Mouse (Mus musculus) urinary bladder, postnatal 25 days (tissue): ENCODE results near the gene Atp6v1e1.
"Not testable (repeated sequence)": the region's sequence is repeated elsewhere in the genome, so short reads cannot be mapped to it uniquely, and the experiment has no call there.

Experiments used
- DNase-seq: peaks from one replicate; pipeline ENCODE4 v3.0.0; 2022; ENCODE audit warnings: low spot score

Gene Atp6v1e1

GRCm38 (mm10) chr6:120820144-120820543 is 2.4 kb downstream of the Atp6v1e1 start:
- DNase-seq: no peak

- DNase-seq: no peak
Measured at GRCm38 (mm10) chr6:120819294-120819693, 3.3 kb downstream of the Atp6v1e1 start.

- DNase-seq: not testable (repeated sequence)
Measured at GRCm38 (mm10) chr6:120811999-120812398, 10.6 kb downstream of the Atp6v1e1 start.

- DNase-seq: no peak
Measured at GRCm38 (mm10) chr6:120807738-120808081, 14.9 kb downstream of the Atp6v1e1 start.

GRCm38 (mm10) chr6:120806999-120807737 is 15.4 kb downstream of the Atp6v1e1 start:
- DNase-seq: no peak

- DNase-seq: no peak
Measured at GRCm38 (mm10) chr6:120799581-120800041, 23.0 kb downstream of the Atp6v1e1 start.

GRCm38 (mm10) chr6:120798905-120799304 is 23.7 kb downstream of the Atp6v1e1 start:
- no peak for DNase-seq

GRCm38 (mm10) chr6:120798019-120798418 is 24.6 kb downstream of the Atp6v1e1 start:
- DNase-seq: peak; percentile 15

- DNase-seq: no peak
Measured at GRCm38 (mm10) chr6:120796111-120796510, 26.5 kb downstream of the Atp6v1e1 start.

- no peak for DNase-seq
Measured at GRCm38 (mm10) chr6:120795422-120796086, 27.0 kb downstream of the Atp6v1e1 start.

GRCm38 (mm10) chr6:120792947-120793346 is 29.6 kb downstream of the Atp6v1e1 start:
- no peak for DNase-seq

GRCm38 (mm10) chr6:120790717-120791116 is 31.9 kb downstream of the Atp6v1e1 start:
- DNase-seq: no peak

GRCm38 (mm10) chr6:120790153-120790552 is 32.4 kb downstream of the Atp6v1e1 start:
- DNase-seq: no peak

- no peak for DNase-seq
Measured at GRCm38 (mm10) chr6:120788904-120789303, 33.7 kb downstream of the Atp6v1e1 start.

GRCm38 (mm10) chr6:120788068-120788607 is 34.5 kb downstream of the Atp6v1e1 start:
- DNase-seq: no peak

- DNase-seq: no peak
Measured at GRCm38 (mm10) chr6:120784351-120784750, 38.2 kb downstream of the Atp6v1e1 start.

- no peak for DNase-seq
Measured at GRCm38 (mm10) chr6:120782948-120783347, 39.6 kb downstream of the Atp6v1e1 start.

- no peak for DNase-seq
Measured at GRCm38 (mm10) chr6:120778226-120778625, 44.4 kb downstream of the Atp6v1e1 start.

GRCm38 (mm10) chr6:120777533-120777932 is 45.1 kb downstream of the Atp6v1e1 start:
- DNase-seq: no peak

- DNase-seq: no peak
Measured at GRCm38 (mm10) chr6:120776286-120776685, 46.3 kb downstream of the Atp6v1e1 start.

- DNase-seq: no peak
Measured at GRCm38 (mm10) chr6:120773763-120774162, 48.8 kb downstream of the Atp6v1e1 start.

GRCm38 (mm10) chr6:120773149-120773628 is 49.4 kb downstream of the Atp6v1e1 start, which contains the start of gene Slc25a18:
Gene Slc25a18, plus strand, starts transcription at chr6:120773578.
- no peak for DNase-seq

GRCm38 (mm10) chr6:120772025-120772424 is 50.6 kb downstream of the Atp6v1e1 start:
- no peak for DNase-seq
